16 mouse cellular contexts compared by ENCODE assay signal in genomic region chr13:40567821-40568220, GRCm38 (mm10).
"Had no signal": no experiment of that assay in that cellular context is flagged by ENCODE, and none has a peak within 500 bp of the region (broad histone marks: within the 10 kb centered on the region; RNA-seq: fewer than 3 reads in every experiment).

No protein-coding gene starts in this region.

- H3K27me3 ChIP-seq: neural tube, embryonic 12.5 days; neural tube, embryonic 13.5 days; neural tube, embryonic 15.5 days; stomach, embryonic 15.5 days had no signal

- H3K9me3 ChIP-seq: neural tube, embryonic 12.5 days; neural tube, embryonic 13.5 days; neural tube, embryonic 15.5 days; stomach, embryonic 15.5 days had no signal

- H3K27ac ChIP-seq: neural tube, embryonic 12.5 days; neural tube, embryonic 13.5 days; neural tube, embryonic 15.5 days; stomach, embryonic 15.5 days had no signal

- H3K4me1 ChIP-seq: neural tube, embryonic 12.5 days; neural tube, embryonic 13.5 days; neural tube, embryonic 15.5 days; stomach, embryonic 15.5 days had no signal

- H3K4me2 ChIP-seq: neural tube, embryonic 12.5 days; neural tube, embryonic 13.5 days; neural tube, embryonic 15.5 days; stomach, embryonic 15.5 days had no signal

- H3K9ac ChIP-seq: neural tube, embryonic 12.5 days; neural tube, embryonic 13.5 days; neural tube, embryonic 15.5 days; stomach, embryonic 15.5 days had no signal

- H3K4me3 ChIP-seq: neural tube, embryonic 12.5 days; neural tube, embryonic 13.5 days; neural tube, embryonic 15.5 days; stomach, embryonic 15.5 days had no signal

- DNase-seq: retina, postnatal 1 day; right cerebral cortex, adult 18-20 months; right cerebral cortex, postnatal 14 days; right cerebral cortex, postnatal 25 days; right cerebral cortex, postnatal 4 days; spleen, adult 18-20 months; thymus, adult 18-20 months; thymus, adult 2 months; thymus, postnatal 14 days; thymus, postnatal 25 days; thymus, postnatal 36 days; thymus, postnatal 4 days had no signal

- H3K36me3 ChIP-seq: neural tube, embryonic 12.5 days; neural tube, embryonic 13.5 days; neural tube, embryonic 15.5 days; stomach, embryonic 15.5 days had no signal
